Mouse (Mus musculus): ENCODE data around the gene Pet117.
"Not testable (repeated sequence)": the region's sequence is repeated elsewhere in the genome, so short reads cannot be mapped to it uniquely, and the experiment has no call there.

Pet117 gene

DNA sequence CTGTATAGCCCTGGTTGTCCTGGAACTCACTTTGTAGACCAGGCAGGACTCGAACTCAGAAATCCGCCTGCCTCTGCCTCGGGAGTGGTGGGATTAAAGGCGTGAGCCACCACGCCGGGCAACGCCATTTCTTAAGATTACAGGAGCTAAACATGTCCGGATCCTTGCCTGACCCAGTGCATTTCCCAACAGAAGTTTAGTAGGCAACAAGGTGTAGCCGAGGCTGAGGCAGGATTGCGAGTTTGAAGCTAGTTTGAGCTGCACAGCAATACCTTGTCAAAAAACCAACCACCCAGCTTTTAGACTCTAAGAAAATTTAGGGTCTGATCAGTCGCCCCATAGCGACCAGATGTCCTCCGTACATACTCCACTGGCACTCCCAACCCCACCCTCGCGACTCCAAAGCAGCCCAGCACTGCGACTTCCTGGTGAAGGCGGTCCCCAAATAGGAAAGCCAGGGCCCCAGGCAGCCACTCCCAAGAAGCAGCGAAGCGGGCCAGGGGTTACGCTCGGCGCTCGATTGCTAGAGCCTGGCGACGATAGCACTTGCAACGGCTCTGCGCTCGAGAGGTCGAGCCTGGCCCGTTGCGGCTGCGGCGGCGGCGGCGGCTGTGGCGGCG lies at the start of gene Pet117, which contains the start of gene Kat14:
Gene Pet117 (plus strand): TSS at position 597 of the 620 bp plus-strand sequence.
Gene Kat14 (plus strand): TSS at position 584 of the 620 bp plus-strand sequence.
- peak; percentile 97 for DNase-seq

DNA sequence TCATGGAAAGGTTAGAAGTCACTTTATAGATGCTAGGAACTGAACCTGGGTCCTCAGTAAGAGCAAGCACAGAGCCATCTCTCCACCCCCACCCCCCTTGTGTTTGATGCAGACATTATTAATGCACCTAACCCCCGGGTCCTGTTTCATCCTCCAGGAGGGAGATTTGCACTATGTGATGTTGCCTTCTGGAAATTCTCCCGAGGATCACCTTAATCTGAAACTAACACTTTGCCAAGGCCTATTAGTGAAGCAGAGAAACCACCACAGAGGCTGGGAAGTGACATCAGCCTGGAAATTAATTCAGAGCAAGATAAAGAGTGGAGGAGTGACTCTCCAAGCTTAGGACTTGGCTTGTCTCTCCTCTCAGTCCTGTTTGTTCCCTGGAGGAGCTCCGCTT lies 44.6 kb upstream of the Pet117 start:
- DNase-seq = no peak

- DNase-seq = no peak
These were observed 39.3 kb upstream of the Pet117 start for GRCm38 (mm10) chr2:144329451-144329850.

GRCm38 (mm10) chr2:144329937-144330336 lies 38.9 kb upstream of the Pet117 start:
- no peak for DNase-seq

GRCm38 (mm10) chr2:144330352-144330959 lies 38.3 kb upstream of the Pet117 start:
- DNase-seq = peak; percentile 35

DNA sequence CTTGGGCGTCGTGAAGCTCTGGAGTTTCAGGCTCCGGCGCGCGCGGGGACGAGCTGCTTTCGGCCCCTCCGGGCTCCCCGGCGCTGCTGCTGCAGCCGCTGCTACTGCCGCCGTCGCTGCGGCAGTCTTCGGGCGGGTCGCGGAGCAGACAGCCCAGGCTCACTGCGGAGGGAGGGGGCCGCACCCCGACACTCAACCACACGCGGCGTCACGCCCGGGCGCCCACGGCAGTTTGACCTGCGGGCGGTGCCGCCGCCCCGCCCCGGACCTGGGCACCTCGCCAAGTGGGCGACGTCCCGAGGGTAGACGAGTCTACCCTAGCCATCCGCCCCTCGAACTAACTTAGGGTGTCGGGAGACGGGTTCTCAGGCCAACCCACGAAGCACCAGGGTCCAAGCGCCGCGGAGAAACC lies 37.8 kb upstream of the Pet117 start:
- peak; percentile 56 for DNase-seq

DNA sequence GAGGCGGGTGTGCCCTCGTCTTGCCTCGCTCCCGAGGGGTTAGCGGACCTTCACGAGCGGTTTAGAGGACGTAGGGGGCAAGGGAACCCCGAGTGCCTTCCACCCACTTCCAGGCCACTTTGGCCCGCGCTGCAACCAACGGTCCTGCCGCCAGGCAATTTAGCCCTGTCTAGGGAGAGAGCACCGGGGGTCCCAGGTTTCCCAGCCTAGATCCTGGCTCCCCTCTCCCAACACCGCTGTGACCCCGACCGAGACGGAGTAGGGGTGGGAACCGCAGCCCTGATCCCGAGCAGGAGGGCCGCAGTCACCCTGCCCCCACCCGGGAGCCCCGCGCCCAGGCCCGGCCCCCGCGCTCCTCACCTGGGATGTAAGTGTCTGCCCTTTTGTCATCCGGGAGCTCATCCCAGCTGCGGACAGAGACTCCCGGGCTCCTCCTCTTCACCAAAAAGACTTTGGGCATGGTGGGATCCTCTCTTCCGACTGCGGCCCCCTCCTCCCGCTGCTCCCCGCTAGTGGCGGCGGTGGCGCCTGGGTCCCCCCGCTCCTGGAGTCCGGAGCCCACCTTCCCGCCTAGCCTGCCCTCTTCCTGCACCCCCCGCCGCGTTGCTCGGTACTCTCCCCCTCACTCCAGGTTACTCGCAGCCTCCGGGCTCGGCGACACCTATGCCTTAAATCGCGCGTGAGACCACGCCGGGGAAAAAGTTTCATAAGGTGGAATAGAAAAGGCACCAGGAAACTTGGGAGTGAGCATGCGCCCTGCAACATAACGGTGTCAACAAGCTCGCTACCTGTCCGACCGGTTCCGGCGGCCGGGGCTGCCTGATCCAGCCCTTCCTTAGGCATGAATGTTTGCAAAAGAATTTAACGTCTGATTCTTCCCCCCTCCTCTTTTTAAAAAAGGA lies 37.1 kb upstream of the Pet117 start, which contains the start of gene Ovol2:
Gene Ovol2 (minus strand): TSS at position 746 of the 902 bp plus-strand sequence.
- peak; percentile 19 for DNase-seq

DNA sequence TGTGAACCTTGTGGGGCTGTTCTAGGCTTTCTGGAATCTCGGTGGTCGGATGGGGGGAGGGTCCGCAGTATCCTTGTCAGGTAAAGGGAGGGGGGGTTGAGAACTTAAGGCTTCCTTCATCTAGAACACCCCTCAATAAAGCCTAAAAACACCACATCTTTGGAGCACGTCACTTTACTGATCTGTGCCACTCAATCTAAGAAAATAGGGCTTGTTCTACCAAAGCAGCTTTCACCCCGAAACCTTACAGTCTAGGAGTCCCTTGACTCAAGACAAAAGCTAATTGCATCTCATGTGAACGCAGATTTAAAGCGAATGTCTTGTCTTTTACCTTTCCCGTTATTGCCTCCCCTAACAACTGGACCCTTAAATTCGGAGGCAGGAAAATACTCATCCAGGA lies 36.3 kb upstream of the Pet117 start:
- peak; percentile 18 for DNase-seq

DNA sequence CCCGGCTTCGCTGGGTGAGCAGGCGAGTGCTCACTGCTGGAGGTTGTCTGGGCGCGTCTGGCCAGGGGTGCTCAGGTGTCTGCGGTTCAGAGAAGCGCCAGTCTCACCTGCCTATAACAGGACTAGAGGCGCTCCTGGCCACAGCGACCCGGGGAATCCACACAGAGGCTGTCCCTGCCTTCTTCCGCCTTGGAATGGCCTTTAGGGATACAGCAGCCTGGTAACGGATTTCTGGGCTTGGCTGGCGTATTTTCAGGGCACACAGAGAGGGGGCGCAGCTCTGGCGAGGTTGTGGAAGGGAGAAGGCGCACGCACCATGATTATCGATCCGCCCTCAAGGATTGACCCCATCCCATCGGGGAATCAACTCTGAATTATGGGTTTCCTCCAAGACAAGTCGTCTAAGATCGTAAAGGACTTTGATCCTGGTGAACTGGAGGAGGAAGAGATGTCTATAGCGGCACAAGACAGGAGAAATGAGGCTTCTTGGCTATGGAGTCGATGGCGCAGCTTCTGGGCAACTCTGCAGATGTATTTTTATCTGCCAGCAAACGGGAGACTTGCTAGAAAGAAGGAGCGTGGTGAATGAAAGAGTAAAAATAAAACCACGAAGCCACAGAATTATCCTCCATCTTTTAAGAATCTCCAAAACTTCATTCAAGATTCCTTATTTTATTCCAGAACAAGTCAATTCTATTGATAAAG lies 35.5 kb upstream of the Pet117 start:
- DNase-seq = peak; percentile 52

DNA sequence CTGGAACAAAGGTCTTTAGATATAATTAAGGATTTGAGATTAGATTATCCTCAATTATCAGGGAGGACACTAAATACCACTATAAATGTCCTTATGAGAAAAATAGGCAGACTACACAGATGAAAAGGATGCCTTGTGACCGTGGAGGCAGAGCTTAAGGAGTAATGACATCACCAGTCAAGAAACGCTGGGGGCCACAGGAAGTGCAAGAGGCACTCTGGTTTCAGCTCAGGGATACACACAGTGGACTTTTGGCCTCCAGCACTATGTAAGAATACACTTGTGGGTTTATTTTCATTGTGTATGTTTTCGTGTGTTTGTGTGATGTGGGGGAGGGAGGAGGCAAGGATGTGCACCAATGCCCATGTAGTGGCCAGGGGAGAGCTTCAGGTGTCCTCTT lies 31.6 kb upstream of the Pet117 start:
- no peak for DNase-seq

DNA sequence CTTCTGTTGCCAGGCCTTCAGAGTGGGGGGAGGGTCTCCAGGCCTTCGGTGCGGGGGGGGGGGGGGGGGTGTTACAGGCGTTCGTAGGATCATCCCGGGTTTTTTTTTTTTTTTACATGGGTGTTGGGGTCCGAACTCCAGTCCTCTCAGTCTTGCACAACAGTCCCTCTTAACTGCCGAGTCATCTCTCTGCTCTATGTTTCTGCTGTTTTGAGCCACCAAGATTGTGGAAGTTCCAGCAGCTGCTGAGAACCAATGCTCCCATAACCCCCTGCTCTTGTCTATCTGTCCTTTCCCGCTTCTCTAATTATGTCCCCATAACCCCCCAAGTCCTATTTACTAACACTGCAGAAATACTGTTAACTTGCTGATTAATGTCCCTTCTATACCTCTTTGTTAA lies 31.1 kb upstream of the Pet117 start:
- no peak for DNase-seq

GRCm38 (mm10) chr2:144338149-144338548 lies 30.6 kb upstream of the Pet117 start:
- not testable (repeated sequence) for DNase-seq

GRCm38 (mm10) chr2:144343158-144343557 lies 25.6 kb upstream of the Pet117 start:
- no peak for DNase-seq

DNA sequence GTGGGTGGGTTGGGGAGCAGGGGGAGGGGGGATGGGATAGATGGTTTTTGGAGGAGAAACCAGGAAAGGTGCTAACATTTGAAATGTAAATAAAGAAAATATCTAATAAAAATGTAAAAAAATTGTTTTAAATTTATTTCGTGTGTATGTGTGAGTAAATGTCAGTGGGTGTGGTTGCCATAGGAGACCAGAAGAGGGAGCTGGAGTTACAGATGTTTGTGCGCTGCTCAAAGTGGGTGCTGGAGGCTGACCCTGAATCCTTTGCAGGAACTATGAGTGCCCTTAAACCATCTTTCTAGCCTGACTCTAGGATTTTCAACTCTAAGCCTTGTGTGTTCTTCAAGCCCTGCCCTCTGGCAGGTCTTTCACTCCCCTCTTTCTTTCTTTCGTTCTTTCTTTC lies 20.3 kb upstream of the Pet117 start:
- no peak for DNase-seq

DNA sequence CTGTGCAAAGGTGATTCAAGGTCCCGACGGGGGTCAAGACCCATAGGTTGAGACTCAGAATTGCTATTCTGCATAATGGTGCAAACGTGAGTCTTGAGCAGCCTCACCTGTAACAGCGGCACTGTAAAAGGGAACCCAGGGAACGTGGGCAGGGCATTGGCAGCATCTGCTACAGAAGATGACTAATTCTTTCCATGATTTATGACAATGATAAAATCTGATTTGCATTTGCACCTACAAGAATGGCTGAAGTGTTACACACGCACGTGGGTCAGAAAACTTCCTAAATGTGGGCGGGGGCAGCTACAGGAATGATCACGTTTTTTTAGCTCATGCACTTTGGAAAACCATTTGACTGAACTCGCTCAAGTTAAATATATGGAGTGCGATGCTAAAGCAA lies 16.0 kb upstream of the Pet117 start:
- no peak for DNase-seq

GRCm38 (mm10) chr2:144369020-144369421 lies 225 bp downstream of the Pet117 start:
- peak; percentile 83 for DNase-seq

GRCm38 (mm10) chr2:144369511-144369910 lies 715 bp downstream of the Pet117 start:
- DNase-seq = no peak

DNA sequence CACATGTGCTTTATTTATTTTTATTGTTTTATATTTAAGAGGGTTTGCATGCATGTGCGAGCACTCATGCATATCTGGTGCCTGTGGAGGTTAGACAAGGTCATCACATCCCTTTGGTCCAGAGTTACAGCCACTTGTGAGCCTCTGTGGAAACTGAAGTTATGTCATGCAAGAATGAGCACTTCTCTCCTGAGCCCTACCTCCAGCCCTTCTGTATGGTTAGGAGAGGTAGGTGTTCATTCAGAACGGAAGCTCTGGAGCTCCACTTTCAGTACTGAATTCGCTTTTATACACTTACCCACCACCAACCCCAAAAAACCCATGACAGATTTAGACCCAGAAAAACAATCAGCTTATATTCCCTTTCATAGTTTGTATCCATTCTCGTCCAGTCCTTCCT lies 2.8 kb downstream of the Pet117 start:
- no peak for DNase-seq

DNA sequence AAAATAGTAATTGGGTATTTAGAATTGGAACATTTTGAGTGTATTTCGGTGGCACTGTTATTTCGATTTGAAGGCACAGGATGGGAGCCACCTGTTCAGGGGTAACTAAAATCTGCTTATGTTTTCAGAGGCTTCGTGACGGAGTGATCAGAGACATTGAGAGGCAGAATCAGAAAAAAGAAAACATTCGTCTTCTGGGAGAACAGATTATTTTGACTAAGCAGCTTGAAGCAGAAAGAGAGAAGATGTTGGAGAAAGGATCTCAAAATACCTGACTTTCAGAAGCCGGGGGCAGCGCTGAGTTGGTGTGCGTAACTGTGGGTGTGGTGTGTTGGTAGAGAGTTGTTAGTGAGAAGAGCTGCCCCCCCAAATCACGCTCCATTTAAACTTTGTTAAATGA lies 4.3 kb downstream of the Pet117 start:
- DNase-seq = no peak

DNA sequence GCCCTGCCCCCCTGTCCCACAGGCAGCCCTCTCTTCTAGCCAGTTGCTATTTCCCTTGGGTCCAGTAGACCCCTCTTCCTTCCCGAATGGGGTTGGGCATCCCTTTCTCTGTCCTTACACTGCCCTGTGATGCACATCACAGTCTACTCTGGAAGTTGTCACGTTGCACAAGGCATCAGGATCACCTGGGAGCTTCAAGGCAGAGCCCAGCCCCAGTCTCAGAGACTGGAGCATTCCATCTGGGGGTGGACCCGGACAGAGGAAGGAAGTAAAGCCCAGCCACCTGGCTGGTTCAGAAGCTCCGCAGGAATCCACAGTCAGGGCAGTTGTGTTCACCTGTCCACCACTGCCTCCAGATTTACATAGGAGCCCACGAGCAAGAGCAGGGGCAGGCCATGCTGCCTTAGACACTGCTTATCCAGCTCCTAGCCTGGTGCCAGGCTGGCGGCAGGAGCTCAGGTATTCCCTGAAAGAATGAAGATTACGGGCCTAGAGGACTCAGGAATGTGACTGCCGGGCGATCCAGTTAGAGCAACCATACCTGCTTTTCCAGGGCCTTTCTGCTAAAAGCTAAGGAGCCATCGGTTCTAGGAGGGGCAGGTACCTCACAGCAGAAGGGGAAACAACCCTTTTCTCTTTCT lies 6.4 kb downstream of the Pet117 start:
- no peak for DNase-seq

- DNase-seq = no peak
These were observed 12.5 kb downstream of the Pet117 start for GRCm38 (mm10) chr2:144381293-144381692.

DNA sequence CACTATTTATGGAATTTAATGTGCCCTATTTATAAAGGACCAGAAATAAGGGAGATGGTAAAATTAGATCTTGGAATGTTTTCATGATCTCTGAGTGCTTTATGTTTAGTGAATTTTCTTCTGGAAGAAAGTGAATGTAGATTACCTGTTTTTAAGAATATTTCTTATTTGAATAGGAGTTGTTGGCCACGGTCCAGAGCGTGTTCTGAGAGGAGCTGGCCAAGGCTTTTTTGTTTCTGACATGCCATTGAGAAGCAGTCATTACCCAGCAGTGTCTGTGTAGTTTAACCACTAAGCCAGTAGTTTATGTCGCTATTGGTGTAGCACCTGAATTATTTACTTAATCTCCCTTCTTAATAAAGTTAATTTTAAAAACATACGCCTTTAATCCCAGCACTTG lies 12.9 kb downstream of the Pet117 start:
- no peak for DNase-seq
